23 mouse cellular contexts compared by ENCODE assay signal in genomic region chr15:8601312-8602146, GRCm38 (mm10).
DNase-seq lines count a peak whose midpoint lies in the region; ATAC-seq and TF ChIP-seq lines count a peak whose summit lies in the region.
"Had no signal": no experiment of that assay in that cellular context is flagged by ENCODE, and none has a peak within 500 bp of the region (broad histone marks: within the 10 kb centered on the region; RNA-seq: fewer than 3 reads in every experiment).

No protein-coding gene starts in this region.

- no peak overlapping the region for H3K4me2 ChIP-seq in hindbrain, postnatal 0 days (ENCODE audit: low read depth, low read length)
- H3K4me2 ChIP-seq in neural tube, embryonic 15.5 days = no peak overlapping the region
- H3K4me2 ChIP-seq: embryonic facial prominence, embryonic 13.5 days; forebrain, embryonic 12.5 days had no signal

- H3K9me3 ChIP-seq in hindbrain, postnatal 0 days (ENCODE audit: low read length) = no peaks in the 10 kb centered on the region
- H3K9me3 ChIP-seq in hindbrain, embryonic 10.5 days = no peaks in the 10 kb centered on the region
- no peaks in the 10 kb centered on the region for H3K9me3 ChIP-seq in neural tube, embryonic 15.5 days (replicated peaks)
- H3K9me3 ChIP-seq: embryonic facial prominence, embryonic 13.5 days; forebrain, embryonic 12.5 days; heart, embryonic 10.5 days had no signal

- H3K4me1 ChIP-seq in hindbrain, postnatal 0 days (ENCODE audit: insufficient read depth, low read length) = no peaks in the 10 kb centered on the region
- H3K4me1 ChIP-seq in hindbrain, embryonic 10.5 days (replicated peaks) = no peaks in the 10 kb centered on the region
- H3K4me1 ChIP-seq in neural tube, embryonic 15.5 days = no peaks in the 10 kb centered on the region
- H3K4me1 ChIP-seq: heart, embryonic 10.5 days had no signal

- 72% methylated on average over 13 of the region's 13 CpGs for WGBS in hindbrain, postnatal 0 days
- 85% methylated on average over 13 of the region's 13 CpGs for WGBS in hindbrain, embryonic 10.5 days
- WGBS in neural tube, embryonic 15.5 days = 51% methylated on average over 13 of the region's 13 CpGs

- intact Hi-C loops in heart, postnatal 36 days (cut with DNase I) = no loop called here

- H3K36me3 ChIP-seq in hindbrain, postnatal 0 days (ENCODE audit: insufficient read depth, low read length) = no peaks in the 10 kb centered on the region
- H3K36me3 ChIP-seq in hindbrain, embryonic 10.5 days = no peaks in the 10 kb centered on the region
- H3K36me3 ChIP-seq in neural tube, embryonic 15.5 days = no peaks in the 10 kb centered on the region
- H3K36me3 ChIP-seq: embryonic facial prominence, embryonic 13.5 days; forebrain, embryonic 12.5 days; heart, embryonic 10.5 days had no signal

- no peak overlapping the region for H3K9ac ChIP-seq in hindbrain, postnatal 0 days (replicated peaks; ENCODE audit: low read length)
- H3K9ac ChIP-seq in neural tube, embryonic 15.5 days (replicated peaks) = no peak overlapping the region
- H3K9ac ChIP-seq: embryonic facial prominence, embryonic 13.5 days; forebrain, embryonic 12.5 days had no signal

- H3K27me3 ChIP-seq in hindbrain, postnatal 0 days (ENCODE audit: insufficient read depth, low read length) = no peaks in the 10 kb centered on the region
- no peaks in the 10 kb centered on the region for H3K27me3 ChIP-seq in hindbrain, embryonic 10.5 days (ENCODE audit: insufficient read depth, poor library complexity, severe bottlenecking)
- H3K27me3 ChIP-seq in neural tube, embryonic 15.5 days (replicated peaks) = no peaks in the 10 kb centered on the region
- H3K27me3 ChIP-seq: CH12.LX; embryonic facial prominence, embryonic 13.5 days; forebrain, embryonic 12.5 days had no signal

- TF ChIP-seq CTCF in hindbrain, postnatal 0 days (IDR thresholded peaks at IDR 0.05; ENCODE audit: low read depth) = no peak

- no peak overlapping the region for H3K27ac ChIP-seq in hindbrain, postnatal 0 days
- H3K27ac ChIP-seq in hindbrain, embryonic 10.5 days = no peak overlapping the region
- H3K27ac ChIP-seq in neural tube, embryonic 15.5 days (replicated peaks) = no peak overlapping the region
- H3K27ac ChIP-seq: embryonic facial prominence, embryonic 13.5 days; forebrain, embryonic 12.5 days; gastrocnemius, adult 2 months; heart, embryonic 10.5 days had no signal

- no peak overlapping the region for H3K4me3 ChIP-seq in hindbrain, postnatal 0 days (ENCODE audit: low read length)
- no peak overlapping the region for H3K4me3 ChIP-seq in hindbrain, embryonic 10.5 days
- H3K4me3 ChIP-seq in neural tube, embryonic 15.5 days (replicated peaks) = no peak overlapping the region
- H3K4me3 ChIP-seq: embryonic facial prominence, embryonic 13.5 days; forebrain, embryonic 12.5 days; gastrocnemius, adult 2 months; heart, embryonic 10.5 days had no signal

- DNase-seq in heart, adult 11 months = peak; percentile 56
- no peak for DNase-seq in heart, postnatal 36 days
- no peak for DNase-seq in hindbrain, postnatal 0 days (ENCODE audit: low spot score)
- DNase-seq in hindbrain, embryonic 10.5 days (ENCODE audit: low spot score) = no peak
- DNase-seq in retina, postnatal 1 day = peak; percentile 31
- DNase-seq in retina, embryonic 14.5 days (ENCODE audit: low spot score) = no peak
- DNase-seq in layer of hippocampus, adult 11-12 months (ENCODE audit: low spot score) = no peak
- DNase-seq: adrenal gland, postnatal 14 days; cerebellum, adult 18-20 months; cerebellum, adult 9-11 months; cerebellum, postnatal 36 days; gastrocnemius, adult 2 months; gastrocnemius, postnatal 25 days; heart, adult 18-20 months; heart, postnatal 10 days; kidney, adult 11 months had no signal

- peak; percentile 35; the same call in 1 of the 2 replicates for ATAC-seq in hindbrain, postnatal 0 days
- peak; percentile 77 for ATAC-seq in neural tube, embryonic 15.5 days (ENCODE audit: low FRiP score)
- ATAC-seq: activated CD4-positive, CD25-positive, alpha-beta regulatory T cell, adult 4 months; Patski had no signal

Comparison
In these comparisons a context has a peak if more than half of its experiments do, and no peak if none do; other contexts are left out.
1. DNase-seq: peak in heart, adult 11 months (single experiment) and retina, postnatal 1 day (single experiment); none in heart, postnatal 36 days (0 of 2), hindbrain, postnatal 0 days (single experiment), hindbrain, embryonic 10.5 days (single experiment), retina, embryonic 14.5 days (single experiment) and layer of hippocampus, adult 11-12 months (single experiment).